Mouse (Mus musculus) testis, postnatal 10 days (tissue): ENCODE results near the gene Tspan32.

Experiments used
- DNase-seq: peaks from one replicate; pipeline ENCODE4 v3.0.0; 2021; ENCODE audit warnings: low spot score

Gene Tspan32

DNA sequence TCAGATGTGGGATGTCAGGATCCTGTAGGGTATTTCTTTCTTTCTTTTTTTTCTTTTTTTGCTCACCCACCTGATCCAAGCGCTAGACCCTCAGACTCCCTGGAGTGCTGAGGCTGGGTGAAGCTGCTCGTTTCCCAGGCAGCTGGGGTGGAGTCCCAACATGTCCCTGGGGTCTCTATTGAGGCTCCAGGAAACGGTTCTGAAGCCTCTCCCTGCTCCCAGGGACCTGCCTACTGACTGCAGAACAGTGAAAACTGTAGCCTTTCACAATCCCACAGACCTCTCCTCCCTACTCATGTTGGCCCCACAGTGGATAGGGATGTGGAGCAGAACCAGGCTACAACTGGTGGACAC, 49.7 kb downstream of the Tspan32 start:
- DNase-seq = no peak

DNA sequence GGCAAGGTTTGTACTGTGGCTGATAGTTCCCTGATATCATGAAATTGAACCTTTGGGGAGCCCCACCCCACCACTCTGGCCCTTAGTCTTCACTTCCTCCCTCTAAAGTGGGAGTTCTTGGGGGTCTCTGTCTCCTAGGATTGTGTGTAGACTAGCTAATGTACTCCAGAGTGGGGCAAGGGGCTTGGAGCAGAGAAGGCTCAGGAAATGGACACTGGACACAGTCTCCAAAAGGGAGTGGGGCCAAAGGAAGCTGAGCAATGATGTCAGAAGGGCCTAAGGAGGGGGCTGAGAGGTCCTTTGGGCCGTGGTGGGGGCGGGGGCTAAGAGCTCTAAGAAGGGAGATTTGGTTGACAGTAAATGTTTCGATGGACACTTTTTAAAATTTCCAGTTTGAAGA, 50.2 kb downstream of the Tspan32 start:
- DNase-seq = no peak

DNA sequence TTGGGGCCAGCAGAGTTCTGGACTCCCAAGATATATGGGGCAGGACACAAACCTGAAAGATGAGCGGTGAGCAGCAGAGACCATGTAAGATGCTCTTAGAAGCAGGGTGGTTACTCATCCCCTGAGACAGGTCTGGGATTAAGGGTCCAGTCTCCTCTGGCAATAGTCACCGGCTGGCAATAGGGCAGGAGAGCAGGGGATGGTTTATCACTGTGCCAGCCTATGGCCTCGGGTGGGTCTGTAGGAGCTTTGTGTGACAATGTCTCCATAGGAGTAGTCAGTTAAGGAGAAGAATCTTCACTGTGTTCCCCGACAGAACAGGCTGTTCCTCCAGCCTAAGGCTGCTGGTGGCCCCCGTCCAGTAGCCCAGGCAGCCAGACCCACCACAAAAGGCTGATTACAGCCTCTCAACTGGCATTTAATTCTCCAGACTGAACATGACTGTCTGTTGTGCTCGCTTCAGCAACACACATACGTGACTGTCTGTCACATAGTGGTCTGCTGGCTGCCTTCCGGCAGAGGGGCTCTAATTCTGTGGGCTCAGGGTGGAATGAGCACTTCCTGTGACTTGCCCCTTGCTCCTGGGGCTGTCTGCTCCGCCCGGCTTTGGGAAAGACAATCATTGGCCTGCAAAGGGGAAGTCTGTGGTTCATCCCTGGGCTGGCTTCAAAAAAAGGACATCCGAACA, 50.8 kb downstream of the Tspan32 start:
- no peak for DNase-seq

DNA sequence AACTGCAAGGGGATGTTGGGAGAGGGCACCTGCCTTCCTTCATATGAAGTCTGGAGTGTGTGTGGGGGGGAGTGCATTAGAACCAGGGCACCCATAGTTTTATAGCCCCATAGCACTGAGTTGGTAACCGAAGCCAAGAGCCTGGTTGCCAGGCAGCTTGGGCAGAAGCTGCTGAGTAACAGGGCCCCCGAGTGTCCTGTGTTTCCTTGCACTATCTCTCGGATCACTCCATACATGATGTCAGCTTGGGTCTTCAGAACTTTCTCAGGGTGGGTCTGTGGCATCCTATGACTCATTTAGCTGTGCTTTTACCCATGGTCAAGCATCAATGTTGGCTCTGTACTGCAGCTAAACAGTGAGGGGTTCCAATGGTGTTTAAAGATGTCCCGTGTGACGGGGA, 52.2 kb downstream of the Tspan32 start:
- no peak for DNase-seq

DNA sequence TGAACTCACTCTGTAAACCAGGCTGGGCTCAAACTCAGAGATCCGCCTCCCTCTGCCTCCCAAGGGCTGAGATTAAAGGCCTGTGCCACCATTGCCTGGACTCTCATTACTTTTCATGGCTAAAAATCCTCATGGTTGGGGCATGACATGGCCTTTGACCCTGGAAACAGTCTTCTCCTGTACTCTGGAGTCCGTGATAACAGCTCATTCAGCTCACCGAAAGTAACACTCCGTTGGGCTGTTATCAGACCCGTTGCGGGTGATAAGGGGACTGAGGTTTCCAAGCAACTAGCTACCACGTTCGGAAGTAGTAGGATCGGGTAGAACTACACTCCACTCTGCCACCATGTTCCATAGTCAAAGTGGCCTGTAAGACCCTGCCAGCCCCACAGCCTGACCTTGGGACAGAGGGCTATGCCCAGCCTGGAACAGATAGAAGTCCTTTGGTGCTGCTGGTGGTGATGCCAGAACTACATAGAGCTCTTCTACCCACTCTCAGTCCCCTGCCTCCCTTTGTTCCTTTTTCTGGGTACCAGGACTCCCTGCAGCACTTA, 52.9 kb downstream of the Tspan32 start:
- DNase-seq = no peak

DNA sequence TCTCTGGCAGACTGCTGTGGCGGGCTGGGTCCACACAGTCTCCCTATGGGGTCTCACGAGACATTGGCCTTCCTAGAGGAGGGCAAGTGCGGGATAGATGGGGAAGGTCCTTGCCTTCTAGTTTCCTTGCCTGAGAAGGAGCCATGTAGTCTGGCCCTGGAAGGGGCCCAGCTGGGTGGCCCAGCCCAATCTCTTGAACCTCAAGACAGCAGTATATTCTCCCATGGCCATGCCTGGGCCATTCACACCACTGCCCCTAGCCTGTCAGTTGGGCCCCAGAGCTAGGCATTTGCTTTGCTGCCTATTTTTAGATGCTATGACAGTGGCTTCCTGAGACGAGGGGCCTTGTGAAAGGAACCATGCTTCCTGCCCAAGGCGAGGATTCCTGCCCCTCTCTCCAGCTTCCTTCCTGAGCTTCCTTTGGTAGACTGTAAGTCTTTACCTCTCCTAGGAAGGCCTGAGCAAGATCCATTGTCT, 53.4 kb downstream of the Tspan32 start:
- DNase-seq = no peak

DNA sequence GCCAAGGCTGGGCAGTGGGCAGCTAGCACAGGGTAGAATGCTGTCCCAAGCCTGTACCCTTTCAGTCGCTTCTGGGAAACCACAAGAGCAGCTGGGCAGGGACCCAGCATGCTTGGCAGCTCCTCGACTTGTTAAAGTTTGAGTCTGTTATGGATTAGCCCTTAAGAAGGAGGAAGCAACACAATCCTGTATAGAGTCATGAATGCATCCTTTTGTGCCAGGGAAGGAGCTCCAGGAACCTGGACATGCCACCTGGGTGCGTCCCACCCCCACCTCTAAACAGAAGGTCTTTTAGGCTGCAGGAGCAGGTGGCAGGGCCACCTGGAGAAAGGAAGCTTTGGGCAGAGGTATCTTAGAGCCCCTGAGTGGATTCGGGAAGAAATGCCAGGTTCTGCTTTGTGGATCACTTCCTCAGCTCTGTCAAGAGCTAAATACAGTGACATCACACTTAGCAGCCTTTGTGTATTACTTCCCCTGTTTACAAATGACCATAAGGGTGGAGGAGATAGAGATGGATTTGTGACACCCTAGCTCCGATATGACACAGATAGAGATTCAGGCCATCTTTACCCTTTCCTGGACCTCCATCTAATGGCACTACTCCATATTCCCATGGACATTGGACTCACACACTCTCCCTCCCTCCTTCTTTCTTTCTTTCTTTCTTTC, 54.5 kb downstream of the Tspan32 start:
- no peak for DNase-seq

DNA sequence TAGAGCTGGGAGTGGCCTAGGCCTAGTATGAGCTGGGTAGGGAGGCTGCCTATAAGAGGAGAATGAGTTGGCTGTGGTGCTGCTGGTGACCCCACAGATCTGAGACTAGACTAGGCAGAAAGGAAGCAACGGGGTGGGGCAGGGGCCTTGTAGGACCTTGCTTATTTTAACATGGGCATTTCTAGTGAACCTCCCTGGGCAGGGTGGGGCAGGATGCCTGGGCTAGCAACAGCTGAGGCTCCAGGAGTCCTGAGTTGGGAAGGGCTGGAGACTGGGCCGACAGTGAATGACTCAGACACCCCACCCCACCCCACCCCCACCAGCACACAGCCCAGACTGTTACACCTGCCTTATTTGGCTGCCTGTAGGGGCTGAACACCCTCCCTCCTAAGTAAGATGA, 57.9 kb downstream of the Tspan32 start:
- DNase-seq = no peak

DNA sequence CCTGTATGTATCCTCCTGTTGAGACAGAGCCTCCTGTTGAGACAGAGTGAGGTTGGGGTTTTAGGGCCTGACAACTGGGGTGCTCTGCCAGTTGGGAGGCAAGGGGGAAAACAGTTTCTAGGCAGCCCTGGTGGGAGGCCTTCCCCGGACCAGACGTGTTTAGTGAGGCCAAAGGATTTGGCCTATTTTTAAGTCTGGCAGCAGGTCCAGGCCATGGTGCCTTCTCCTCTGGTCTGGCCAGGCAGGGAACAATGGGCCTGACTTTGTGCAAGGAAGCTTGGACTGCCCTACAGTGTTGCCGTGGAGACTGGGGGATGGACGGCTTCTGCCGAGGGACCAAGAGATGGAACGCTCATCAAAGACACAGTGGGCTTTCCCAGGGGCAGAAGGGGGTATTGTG, 59.4 kb downstream of the Tspan32 start:
- no peak for DNase-seq

DNA sequence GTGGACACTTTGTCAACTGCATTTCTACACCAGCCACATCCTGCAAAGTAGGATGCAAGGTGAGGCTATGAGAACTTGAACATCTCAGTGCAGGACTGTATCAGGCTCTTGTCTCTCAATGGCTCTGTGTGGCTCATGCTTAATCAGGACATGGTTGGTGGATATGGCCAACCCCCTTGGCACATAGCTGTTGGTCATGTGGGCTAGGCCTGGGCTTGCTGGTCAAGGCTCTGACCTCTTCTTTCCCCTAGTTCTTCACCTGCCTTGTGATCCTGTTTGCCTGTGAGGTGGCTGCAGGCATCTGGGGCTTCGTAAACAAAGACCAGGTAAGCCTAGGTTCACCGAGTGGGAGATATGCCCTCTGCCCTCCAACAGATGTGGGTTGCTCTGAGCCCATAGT, 60.8 kb downstream of the Tspan32 start:
- DNase-seq = no peak

DNA sequence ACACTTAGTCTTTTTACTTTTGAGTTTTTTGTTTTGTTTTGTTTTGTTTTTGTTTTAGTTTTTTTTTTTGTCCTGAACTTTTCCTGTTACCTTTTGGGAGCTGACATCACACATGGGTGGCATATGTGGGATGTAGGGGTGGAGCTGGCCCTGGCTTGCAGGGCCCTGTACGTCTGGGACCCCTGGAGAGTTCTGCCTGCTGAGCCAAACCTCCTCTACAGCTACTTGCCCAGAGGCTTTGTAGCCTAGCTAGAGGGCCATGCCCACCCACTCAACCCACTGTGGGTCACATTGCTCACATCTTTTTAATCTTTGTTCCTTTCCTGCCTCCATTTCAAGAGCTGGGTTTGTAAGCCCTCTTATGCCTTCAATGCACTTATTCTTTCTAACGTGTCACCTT, 62.6 kb downstream of the Tspan32 start:
- DNase-seq = no peak

DNA sequence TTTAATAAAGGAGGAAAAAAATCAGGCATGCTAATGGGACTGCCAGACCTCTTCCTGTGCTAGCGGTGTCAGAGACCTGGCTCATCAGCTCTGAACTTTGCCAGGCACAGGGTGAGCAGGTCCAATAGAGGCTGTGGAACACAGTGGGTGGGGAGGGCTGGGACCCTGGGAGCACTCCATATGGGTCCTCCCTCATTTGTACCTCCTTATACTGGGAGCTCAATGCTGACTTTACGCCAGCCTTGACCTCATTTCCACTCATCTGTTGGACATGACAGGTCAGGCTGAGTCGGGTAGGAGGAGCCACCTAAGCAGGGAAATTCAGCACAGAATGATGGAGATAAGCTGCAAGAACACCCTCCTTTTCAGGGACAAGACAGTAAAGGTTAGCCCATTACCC, 63.1 kb downstream of the Tspan32 start:
- no peak for DNase-seq

DNA sequence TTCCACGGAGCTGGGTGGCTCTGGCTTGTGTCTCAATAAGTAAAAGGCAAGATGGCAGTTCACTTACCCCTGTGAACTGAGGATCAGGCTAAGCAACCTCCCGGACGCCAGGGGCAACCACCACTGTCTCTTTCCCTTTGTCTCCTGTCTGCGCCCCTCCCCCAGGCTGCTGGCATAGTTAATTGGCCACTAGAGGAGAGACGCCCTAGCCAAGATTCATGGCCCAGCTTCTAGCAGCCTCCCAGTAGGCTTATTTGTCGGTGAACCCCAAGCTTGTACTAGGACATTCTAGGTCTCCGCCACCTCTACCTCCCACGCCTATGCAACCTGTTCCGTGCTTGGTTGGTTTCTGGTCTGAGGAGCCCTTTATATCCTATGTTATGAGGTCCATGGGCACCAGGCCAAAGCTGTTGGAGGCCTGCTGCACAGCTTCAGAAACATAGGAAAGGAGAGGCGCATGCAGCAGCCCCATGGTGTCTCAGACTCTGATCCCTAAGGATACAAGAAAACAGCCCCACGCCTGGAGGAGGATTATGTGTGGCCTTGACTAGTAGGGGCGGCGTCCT, 63.6 kb downstream of the Tspan32 start:
- DNase-seq = peak; percentile 85

DNA sequence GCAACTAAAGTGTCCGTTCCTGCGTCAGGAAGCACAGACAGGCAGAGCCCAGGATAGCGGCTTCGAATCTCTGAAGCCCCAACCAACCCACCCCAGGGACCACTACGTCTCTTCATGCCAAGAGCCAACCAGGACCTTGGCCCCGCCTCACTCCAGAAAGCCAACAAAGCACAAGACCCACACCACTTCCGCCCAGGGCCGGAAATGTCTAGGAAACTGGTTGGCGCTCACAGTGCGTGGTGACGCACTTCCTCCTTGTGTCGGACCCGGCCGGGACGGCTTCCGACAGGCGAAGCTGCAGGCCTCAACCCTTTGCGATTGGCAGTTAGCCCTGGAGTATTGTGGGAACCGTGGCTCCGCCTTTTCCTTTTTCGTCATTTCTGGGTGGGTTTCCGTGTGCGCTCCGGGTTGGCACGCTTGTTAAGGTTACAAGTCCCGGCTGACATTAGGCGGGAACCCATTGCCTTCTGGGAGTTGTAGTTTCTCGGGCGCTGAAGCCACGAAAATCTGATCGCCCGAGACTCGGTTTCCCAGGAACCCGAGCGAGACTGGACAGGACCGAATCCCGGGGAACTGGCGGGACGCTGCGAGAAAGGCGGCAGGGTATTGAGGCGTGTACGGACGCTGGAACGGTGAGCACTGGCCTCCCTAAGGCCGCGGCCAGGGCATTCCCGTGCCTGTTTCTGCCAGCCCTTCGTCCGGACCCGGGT, 64.2 kb downstream of the Tspan32 start, which contains the start of gene Tssc4:
Tssc4 (plus strand) TSS at position 368 of the 710 bp plus-strand sequence.
- peak; percentile 94 for DNase-seq
